Mouse (Mus musculus): ENCODE measurements around the gene Gm20605.

Gene Gm20605

DNA sequence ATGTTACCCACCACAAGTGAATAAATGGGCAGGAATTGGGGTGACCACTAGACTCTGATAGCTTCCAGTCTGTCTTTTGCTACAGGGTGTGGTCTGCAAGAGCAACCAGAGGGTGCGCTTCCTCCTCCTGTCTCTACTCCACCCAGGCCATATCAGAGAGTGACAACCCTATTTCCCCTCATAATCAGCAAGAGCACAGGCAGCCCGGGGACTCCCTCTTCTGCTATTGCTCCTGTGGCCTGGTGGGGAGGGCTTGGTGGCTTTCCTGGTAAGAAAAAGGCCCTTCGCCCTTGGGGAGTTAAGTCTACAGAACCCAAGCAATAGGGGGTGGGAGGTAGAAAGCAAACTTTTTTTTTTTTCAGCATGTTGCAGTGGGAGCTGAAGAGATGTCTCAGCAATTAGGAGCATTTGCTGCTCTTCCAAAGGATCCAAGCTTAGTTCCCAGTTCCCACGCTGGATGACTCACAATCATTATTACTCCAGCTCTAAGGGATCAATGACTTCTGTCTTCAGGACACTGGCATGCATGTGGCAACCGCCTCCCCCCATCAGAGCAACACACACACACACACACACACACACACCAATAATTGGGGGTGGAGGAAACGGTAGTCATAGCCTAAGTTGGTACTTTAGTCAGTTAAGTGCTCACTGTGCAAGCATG, 57.3 kb downstream of the Gm20605 start:
- DNase-seq (ENCODE audit: low spot score): no peak

DNA sequence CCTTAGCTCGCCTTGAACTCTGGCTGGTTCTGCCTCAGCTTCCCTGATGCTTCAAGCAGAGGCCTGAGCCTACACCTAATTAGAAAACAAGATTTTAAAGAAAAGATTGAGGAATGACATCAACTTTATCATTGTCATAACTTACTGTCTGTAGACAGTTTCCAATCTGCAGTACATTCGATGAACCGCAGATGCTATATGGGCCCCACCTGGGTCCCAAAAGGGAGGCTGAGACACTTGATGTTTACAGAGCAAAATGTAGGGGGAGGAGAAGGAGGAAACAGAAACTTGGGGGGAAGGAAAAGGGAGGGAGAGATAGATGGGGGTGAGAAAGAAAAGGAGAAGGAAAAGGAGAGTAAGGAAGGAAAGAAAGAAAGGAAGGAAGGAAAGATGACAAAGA, 61.0 kb downstream of the Gm20605 start:
- no peak for DNase-seq (ENCODE audit: low spot score)

DNA sequence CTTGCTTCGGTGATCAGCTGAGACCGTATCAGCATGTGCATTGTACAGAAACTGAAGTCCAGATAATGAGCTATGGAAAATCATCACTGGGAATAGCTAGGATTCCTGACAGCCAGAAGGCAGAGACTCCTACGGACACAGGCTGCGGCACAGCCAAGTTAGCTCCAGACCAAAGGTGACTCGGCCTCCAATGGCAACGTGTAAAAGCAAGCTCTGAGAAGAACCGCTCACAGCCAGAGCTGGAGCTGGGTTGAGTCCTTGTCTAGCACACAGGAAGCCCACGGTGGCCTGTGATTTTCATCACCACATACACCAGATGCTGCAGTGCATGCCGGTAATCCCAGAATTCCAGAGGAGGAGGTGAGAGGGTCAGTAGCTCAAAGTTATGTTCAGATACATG, 61.6 kb downstream of the Gm20605 start:
- DNase-seq (ENCODE audit: low spot score): no peak

DNA sequence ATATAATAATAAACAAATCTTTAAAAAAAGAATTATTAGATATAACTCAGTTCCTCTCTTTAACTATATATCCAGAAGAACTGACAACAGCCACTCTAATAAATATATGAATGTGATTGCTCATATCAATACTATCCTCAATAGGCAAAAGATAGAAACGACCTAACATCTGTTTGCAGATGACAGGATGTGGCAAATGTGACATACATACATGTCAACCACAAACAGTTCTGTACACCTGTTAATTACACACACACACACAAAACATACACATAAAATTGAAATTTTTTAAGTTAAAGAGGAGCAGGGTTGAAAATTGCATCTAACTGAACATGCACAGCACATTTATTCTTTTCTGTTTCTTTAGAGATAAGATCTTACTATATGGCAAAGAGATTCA, 62.9 kb downstream of the Gm20605 start:
- no peak for DNase-seq (ENCODE audit: low spot score)

Measured in urinary bladder, postnatal 14 days (tissue).